Comparison of ENCODE assay signal across 10 mouse cellular contexts in genomic region chr14:52009361-52009760, GRCm38 (mm10). TPM values are rescaled to one million over a fixed set of nuclear protein-coding genes. Genes with fewer than 3 reads are reported as not detected.
A peak's percentile ranks its signal among the peaks of the same experiment; 100 is the strongest.
DNase-seq lines count a peak whose midpoint lies in the region; ATAC-seq lines count a peak whose summit lies in the region.
"Had no signal": no experiment of that assay in that cellular context is flagged by ENCODE, and none has a peak within 500 bp of the region (broad histone marks: within the 10 kb centered on the region; RNA-seq: fewer than 3 reads in every experiment).

No protein-coding gene starts in this region.

- H3K4me1 ChIP-seq in heart, embryonic 11.5 days (ENCODE audit: control insufficient read depth, insufficient read depth, low read length) = peaks cover 51% of the 10 kb centered on the region
- H3K4me1 ChIP-seq in limb, embryonic 11.5 days (ENCODE audit: control insufficient read depth, insufficient read depth, low read length) = peaks cover 32% of the 10 kb centered on the region

- no peak for DNase-seq in heart, postnatal 4 days
- peak; percentile 58 for DNase-seq in thymus, postnatal 4 days
- no peak for DNase-seq in thymus, postnatal 0 days (ENCODE audit: low spot score)
- DNase-seq in limb, embryonic 11.5 days (ENCODE audit: low spot score) = no peak
- no peak for DNase-seq in embryo, embryonic 10.5 days (ENCODE audit: low spot score)
- no peak for DNase-seq in layer of hippocampus, postnatal 25 days (ENCODE audit: extremely low spot score in 1 of 2, low spot score in 1 of 2)

- peak overlapping the region; percentile 21; the same call in 1 of the 2 replicates for H3K4me2 ChIP-seq in heart, embryonic 11.5 days
- H3K4me2 ChIP-seq in limb, embryonic 11.5 days (ENCODE audit: low read depth, severe bottlenecking) = peak overlapping the region; percentile 17; the same call in 1 of the 2 replicates

- no peaks in the 10 kb centered on the region for H3K9me3 ChIP-seq in heart, embryonic 11.5 days (replicated peaks; ENCODE audit: control insufficient read depth, low read length)
- no peaks in the 10 kb centered on the region for H3K9me3 ChIP-seq in limb, embryonic 11.5 days (ENCODE audit: control insufficient read depth, low read length)

- H3K4me3 ChIP-seq in heart, embryonic 11.5 days (ENCODE audit: low read depth, low read length) = no peak overlapping the region
- no peak overlapping the region for H3K4me3 ChIP-seq in limb, embryonic 11.5 days (ENCODE audit: low read depth, low read length)

- no peak overlapping the region for H3K27ac ChIP-seq in heart, embryonic 11.5 days (ENCODE audit: low read depth, low read length)
- H3K27ac ChIP-seq in limb, embryonic 11.5 days (replicated peaks; ENCODE audit: low read depth, low read length) = peak overlapping the region; percentile 52; the same call in 1 of the 2 replicates

- peaks cover 22% of the 10 kb centered on the region for H3K36me3 ChIP-seq in heart, embryonic 11.5 days (ENCODE audit: control insufficient read depth, insufficient read depth, low read length)
- H3K36me3 ChIP-seq in limb, embryonic 11.5 days (ENCODE audit: control insufficient read depth, insufficient read depth, low read length) = peaks cover 19% of the 10 kb centered on the region

- H3K27me3 ChIP-seq in heart, embryonic 11.5 days (ENCODE audit: control insufficient read depth, insufficient read depth, low read length) = no peaks in the 10 kb centered on the region
- H3K27me3 ChIP-seq in limb, embryonic 11.5 days (ENCODE audit: control insufficient read depth, insufficient read depth, low read length) = no peaks in the 10 kb centered on the region

- ATAC-seq in heart, embryonic 11.5 days (replicated peaks; ENCODE audit: insufficient number of reproducible peaks, low FRiP score, low TSS enrichment) = no peak
- no peak for ATAC-seq in limb, embryonic 11.5 days (ENCODE audit: insufficient number of reproducible peaks, low FRiP score, low TSS enrichment, low read depth)
- no peak for ATAC-seq in megakaryocyte-erythroid progenitor cell, adult 5-6 weeks (replicated peaks; ENCODE audit: low FRiP score, low TSS enrichment, poor library complexity, severe bottlenecking)

- no peak overlapping the region for H3K9ac ChIP-seq in heart, embryonic 11.5 days (ENCODE audit: low read depth, low read length)
- no peak overlapping the region for H3K9ac ChIP-seq in limb, embryonic 11.5 days (ENCODE audit: low read length)

- 47% methylated on average over 26 of the region's 26 CpGs for WGBS in heart, embryonic 11.5 days (ENCODE audit: insufficient replicate concordance)
- WGBS in limb, embryonic 11.5 days = 49% methylated on average over 26 of the region's 26 CpGs

RNA-seq across cellular contexts. Expression of gene Tmem253, which starts 6.1 kb away (rescaled TPM):
- 0.48 and 1.0 TPM in 2 replicates for polyA plus RNA-seq in heart, embryonic 11.5 days (2014; fragmentation: Nextera tagmentation; extraction: Ambion mirVana)
- 1 to 10 TPM; 1.4 to 1.8 TPM for total RNA-seq in heart, postnatal 4 days (2021)
- polyA plus RNA-seq in thymus, postnatal 0 days (2015; fragmentation: Nextera tagmentation; extraction: Ambion mirVana) = 0.90 and 1.5 TPM in 2 replicates
- 0.60 and 1.3 TPM in 2 replicates for polyA plus RNA-seq in limb, embryonic 11.5 days (2014; fragmentation: Nextera tagmentation; extraction: Ambion mirVana)
- total RNA-seq in megakaryocyte-erythroid progenitor cell, adult 5-6 weeks (2014; fragmentation: Nextera tagmentation) = not detected in 2 replicates
- total RNA-seq in megakaryocyte-erythroid progenitor cell, adult 5-6 weeks (2017) = not detected in 2 replicates
- 1 to 10 TPM in 1 of 2 experiments, under 1 TPM in 1; 0.54 to 1.8 TPM for total RNA-seq in layer of hippocampus, postnatal 25 days (2021)

RNA-seq across cellular contexts. Expression of gene Zfp219, which starts 11.2 kb away (rescaled TPM):
- polyA plus RNA-seq in heart, embryonic 11.5 days (2014; fragmentation: Nextera tagmentation; extraction: Ambion mirVana) = 22.0 and 22.8 TPM in 2 replicates
- total RNA-seq in heart, postnatal 4 days (2021) = 10 to 100 TPM; 37.5 to 42.0 TPM
- 40.7 and 44.5 TPM in 2 replicates for polyA plus RNA-seq in thymus, postnatal 0 days (2015; fragmentation: Nextera tagmentation; extraction: Ambion mirVana)
- polyA plus RNA-seq in limb, embryonic 11.5 days (2014; fragmentation: Nextera tagmentation; extraction: Ambion mirVana) = 51.6 and 52.0 TPM in 2 replicates
- total RNA-seq in megakaryocyte-erythroid progenitor cell, adult 5-6 weeks (2014; fragmentation: Nextera tagmentation) = 8.6 and 15.1 TPM in 2 replicates
- 4.8 and 30.1 TPM in 2 replicates for total RNA-seq in megakaryocyte-erythroid progenitor cell, adult 5-6 weeks (2017)
- 10 to 100 TPM; 36.0 to 39.0 TPM for total RNA-seq in layer of hippocampus, postnatal 25 days (2021)

RNA-seq across cellular contexts. Expression of gene Arhgef40, which starts 24.8 kb away (rescaled TPM):
- 57.5 and 58.3 TPM in 2 replicates for polyA plus RNA-seq in heart, embryonic 11.5 days (2014; fragmentation: Nextera tagmentation; extraction: Ambion mirVana)
- total RNA-seq in heart, postnatal 4 days (2021) = 10 to 100 TPM; 64.6 to 65.6 TPM
- polyA plus RNA-seq in thymus, postnatal 0 days (2015; fragmentation: Nextera tagmentation; extraction: Ambion mirVana) = 26.9 and 27.0 TPM in 2 replicates
- 154 and 158 TPM in 2 replicates for polyA plus RNA-seq in limb, embryonic 11.5 days (2014; fragmentation: Nextera tagmentation; extraction: Ambion mirVana)
- 25.4 and 35.5 TPM in 2 replicates for total RNA-seq in megakaryocyte-erythroid progenitor cell, adult 5-6 weeks (2014; fragmentation: Nextera tagmentation)
- total RNA-seq in megakaryocyte-erythroid progenitor cell, adult 5-6 weeks (2017) = 5.1 and 39.4 TPM in 2 replicates
- 10 to 100 TPM; 27.1 to 40.5 TPM for total RNA-seq in layer of hippocampus, postnatal 25 days (2021)

RNA-seq across cellular contexts. Expression of gene Olfr221, which starts 32.9 kb away (rescaled TPM):
- polyA plus RNA-seq in heart, embryonic 11.5 days (2014; fragmentation: Nextera tagmentation; extraction: Ambion mirVana) = not detected in 2 replicates
- not detected for total RNA-seq in heart, postnatal 4 days (2021)
- not detected in 2 replicates for polyA plus RNA-seq in thymus, postnatal 0 days (2015; fragmentation: Nextera tagmentation; extraction: Ambion mirVana)
- polyA plus RNA-seq in limb, embryonic 11.5 days (2014; fragmentation: Nextera tagmentation; extraction: Ambion mirVana) = not detected in 2 replicates
- not detected in 2 replicates for total RNA-seq in megakaryocyte-erythroid progenitor cell, adult 5-6 weeks (2014; fragmentation: Nextera tagmentation)
- not detected in 2 replicates for total RNA-seq in megakaryocyte-erythroid progenitor cell, adult 5-6 weeks (2017)
- not detected for total RNA-seq in layer of hippocampus, postnatal 25 days (2021)
- total RNA-seq: gastrocnemius, postnatal 14 days had no signal
- polyA plus RNA-seq: lung, embryonic 16.5 days had no signal
